Mouse (Mus musculus): ENCODE data around the gene Fam122a. TPM values are rescaled to one million over a fixed set of nuclear protein-coding genes. Genes with fewer than 3 reads are reported as not detected.

Gene Fam122a
- total and polyA plus RNA-seq, 2 experiments from 2014 or later: 3.9 to 55.1 TPM

DNA sequence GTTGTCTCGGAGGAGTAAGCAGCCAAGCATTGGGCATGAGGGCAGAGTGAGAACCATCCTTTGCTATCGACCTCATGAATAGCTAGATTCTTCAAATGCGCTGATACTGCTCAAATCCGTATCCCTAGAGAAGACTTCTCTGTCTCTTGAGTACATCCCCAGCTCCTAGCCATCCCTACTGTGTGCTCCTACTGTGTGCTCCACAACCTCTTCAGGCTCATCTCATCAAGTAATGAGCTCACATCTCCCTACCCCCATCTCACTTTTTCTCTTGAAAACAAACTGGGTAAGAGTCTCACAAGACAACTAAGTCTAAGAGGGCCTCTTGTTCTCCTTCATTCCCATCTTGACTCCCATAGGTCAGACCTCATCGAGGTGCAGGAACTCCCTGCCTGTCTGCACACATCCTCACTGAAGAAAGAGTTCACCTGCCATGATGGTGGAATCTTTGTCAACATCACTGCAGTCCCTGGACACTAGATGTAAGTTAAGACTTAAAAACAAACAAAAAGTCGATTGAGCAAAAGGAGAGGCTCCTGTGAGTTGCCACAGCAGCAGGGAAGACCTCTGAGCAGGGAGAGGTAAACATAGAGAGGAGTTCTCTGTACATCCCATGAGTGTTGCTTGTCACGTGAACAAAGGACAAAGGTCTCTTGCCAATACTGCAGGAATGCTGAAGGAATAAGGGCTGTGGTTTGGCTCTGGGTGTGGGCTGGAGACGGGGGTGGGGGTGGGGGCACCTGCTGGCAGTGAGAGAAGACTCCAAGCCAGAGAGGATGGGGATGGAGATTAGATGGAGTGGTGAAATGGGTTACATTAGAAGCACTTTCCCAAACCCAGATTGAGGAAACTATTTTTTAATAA is 9.5 kb upstream of the Fam122a start:
- H3K4me2 ChIP-seq (ENCODE audit: low read depth, low read length): no peak overlapping the region
- 76% methylated on average over 8 of the region's 8 CpGs for WGBS
- H3K4me3 ChIP-seq (ENCODE audit: low read depth, low read length): no peak overlapping the region
- no peak for TF ChIP-seq EP300 (IDR thresholded peaks at IDR 0.05; ENCODE audit: low read depth)
- no peak for TF ChIP-seq CTCF (IDR thresholded peaks at IDR 0.05; ENCODE audit: low read depth)
- DNase-seq (ENCODE audit: low spot score) (no peak), ATAC-seq (ENCODE audit: insufficient read depth, low read depth) (no peak)
- no peak overlapping the region for H3K27ac ChIP-seq (ENCODE audit: low read depth)
- peaks cover 22% of the 10 kb centered on the region for H3K4me1 ChIP-seq (ENCODE audit: control insufficient read depth, insufficient read depth)
- no peak overlapping the region for H3K9ac ChIP-seq (replicated peaks; ENCODE audit: low read depth, low read length)
- no peaks in the 10 kb centered on the region for H3K36me3 ChIP-seq (replicated peaks; ENCODE audit: control insufficient read depth, insufficient read depth, low read length)
- no peaks in the 10 kb centered on the region for H3K27me3 ChIP-seq (ENCODE audit: control insufficient read depth, insufficient read depth, low read length)
- H3K9me3 ChIP-seq (replicated peaks; ENCODE audit: control insufficient read depth, low read length): no peaks in the 10 kb centered on the region

DNA sequence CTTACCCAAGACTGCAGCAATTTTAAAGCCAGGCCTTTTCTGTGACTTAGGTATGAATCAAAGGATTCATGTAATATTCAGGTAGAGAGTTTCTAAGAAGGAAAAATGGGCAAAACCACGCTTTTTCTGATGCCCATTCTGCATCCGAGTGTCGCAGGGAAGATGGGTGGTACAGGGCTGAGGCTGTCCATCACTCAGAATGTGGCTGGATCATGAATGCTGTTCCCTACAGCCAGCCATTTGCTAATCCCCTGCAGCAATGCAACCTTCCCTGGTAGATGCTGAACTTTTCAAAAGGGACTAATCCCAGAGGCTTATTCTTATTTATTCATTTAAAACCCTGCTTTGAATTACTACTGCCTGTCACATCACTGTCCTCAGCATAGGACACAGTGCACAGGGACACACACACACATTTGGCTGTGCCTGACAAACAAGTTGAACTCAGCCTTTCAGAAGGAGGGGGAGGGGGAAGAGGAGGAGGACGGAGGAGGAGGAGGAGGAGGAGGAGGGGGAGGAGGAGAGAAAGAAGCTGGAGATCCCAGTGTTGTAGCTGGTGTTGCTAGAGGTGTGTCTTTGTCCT is 7.5 kb upstream of the Fam122a start:
- Histone ChIP-seq H3K27ac (ENCODE audit: low read depth) (no peak overlapping the region), H3K4me1 (ENCODE audit: control insufficient read depth, insufficient read depth) (peaks cover 14% of the 10 kb centered on the region; the same call in 1 of the 2 replicates), H3K27me3 (ENCODE audit: control insufficient read depth, insufficient read depth, low read length) (no peaks in the 10 kb centered on the region), H3K4me2 (ENCODE audit: low read depth, low read length) (no peak overlapping the region), H3K9me3 (replicated peaks; ENCODE audit: control insufficient read depth, low read length) (no peaks in the 10 kb centered on the region), H3K9ac (replicated peaks; ENCODE audit: low read depth, low read length) (no peak overlapping the region), H3K4me3 (ENCODE audit: low read depth, low read length) (no peak overlapping the region), H3K36me3 (replicated peaks; ENCODE audit: control insufficient read depth, insufficient read depth, low read length) (no peaks in the 10 kb centered on the region)
- DNase-seq (ENCODE audit: low spot score) (no peak), ATAC-seq (ENCODE audit: insufficient read depth, low read depth) (no peak)
- TF ChIP-seq EP300 (IDR thresholded peaks at IDR 0.05; ENCODE audit: low read depth) (no peak), CTCF (IDR thresholded peaks at IDR 0.05; ENCODE audit: low read depth) (no peak)
- 70% methylated on average over 4 of the region's 4 CpGs for WGBS

DNA sequence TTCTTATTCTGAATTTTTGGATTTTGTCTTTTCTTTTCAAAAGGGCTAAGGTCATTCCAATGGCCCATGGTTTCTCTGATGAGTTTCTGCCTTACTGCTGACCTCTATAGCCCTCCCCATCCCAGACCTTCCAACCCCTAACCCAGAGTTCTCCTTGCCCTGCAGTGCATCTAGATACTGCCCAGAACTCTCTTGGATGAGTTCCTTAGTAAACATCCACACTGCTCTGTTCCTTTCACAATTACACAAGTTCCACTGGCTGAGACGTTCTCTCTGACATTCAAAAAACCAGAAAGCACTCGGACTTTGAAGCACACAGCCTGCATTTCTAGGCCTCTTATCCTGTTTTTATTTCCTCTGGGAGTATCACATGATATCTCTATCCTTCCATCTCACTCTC is 3.8 kb upstream of the Fam122a start:
- no peak for ATAC-seq (ENCODE audit: insufficient read depth, low read depth)
- 57% methylated on average over 2 of the region's 2 CpGs for WGBS
- peaks cover 8% of the 10 kb centered on the region for H3K4me1 ChIP-seq (ENCODE audit: control insufficient read depth, insufficient read depth)

DNA sequence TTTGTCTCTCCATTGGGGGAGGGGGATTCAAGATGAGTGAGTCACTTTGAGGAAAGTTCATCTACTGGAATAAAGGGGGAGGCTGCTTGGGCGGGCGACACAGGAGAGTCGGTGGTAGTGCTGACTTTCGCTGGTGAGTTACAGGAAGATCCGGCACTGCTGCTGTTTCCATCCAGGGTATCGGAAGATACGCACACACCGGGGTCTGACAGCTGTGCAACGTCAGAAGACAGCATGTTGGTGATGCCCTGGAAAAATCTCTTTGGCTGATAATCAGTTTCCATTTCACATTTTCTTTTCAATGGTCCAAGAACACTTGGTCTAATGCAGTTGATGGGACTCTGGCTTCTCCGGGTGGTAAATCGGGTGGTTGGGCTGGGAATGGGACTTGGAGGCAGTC is 695 bp downstream of the Fam122a start:
- DNase-seq (ENCODE audit: low spot score): peak; percentile 37
- Histone ChIP-seq H3K4me1 (ENCODE audit: control insufficient read depth, insufficient read depth) (peaks cover 16% of the 10 kb centered on the region), H3K27me3 (ENCODE audit: control insufficient read depth, insufficient read depth, low read length) (no peaks in the 10 kb centered on the region), H3K4me2 (ENCODE audit: low read depth, low read length) (peak overlapping the region; percentile 96), H3K36me3 (replicated peaks; ENCODE audit: control insufficient read depth, insufficient read depth, low read length) (no peaks in the 10 kb centered on the region), H3K4me3 (ENCODE audit: low read depth, low read length) (peak overlapping the region; percentile 92), H3K9me3 (replicated peaks; ENCODE audit: control insufficient read depth, low read length) (no peaks in the 10 kb centered on the region), H3K9ac (replicated peaks; ENCODE audit: low read depth, low read length) (peak overlapping the region; percentile 92), H3K27ac (ENCODE audit: low read depth) (peak overlapping the region; percentile 96)
- TF ChIP-seq EP300 (IDR thresholded peaks at IDR 0.05; ENCODE audit: low read depth) (no peak), CTCF (IDR thresholded peaks at IDR 0.05; ENCODE audit: low read depth) (no peak)
- WGBS: 1% methylated on average over 11 of the region's 11 CpGs
- ATAC-seq (ENCODE audit: insufficient read depth, low read depth): peak; percentile 4; the same call in 1 of the 2 replicates

More for the DNA sequence above, 3.8 kb upstream of the Fam122a start:
- DNase-seq (ENCODE audit: low spot score): no peak
- Histone ChIP-seq H3K9me3 (replicated peaks; ENCODE audit: control insufficient read depth, low read length) (no peaks in the 10 kb centered on the region), H3K27ac (ENCODE audit: low read depth) (no peak overlapping the region), H3K36me3 (replicated peaks; ENCODE audit: control insufficient read depth, insufficient read depth, low read length) (no peaks in the 10 kb centered on the region), H3K27me3 (ENCODE audit: control insufficient read depth, insufficient read depth, low read length) (no peaks in the 10 kb centered on the region), H3K9ac (replicated peaks; ENCODE audit: low read depth, low read length) (no peak overlapping the region), H3K4me2 (ENCODE audit: low read depth, low read length) (no peak overlapping the region), H3K4me3 (ENCODE audit: low read depth, low read length) (no peak overlapping the region)
- TF ChIP-seq CTCF (IDR thresholded peaks at IDR 0.05; ENCODE audit: low read depth) (no peak), EP300 (IDR thresholded peaks at IDR 0.05; ENCODE audit: low read depth) (no peak)

DNA sequence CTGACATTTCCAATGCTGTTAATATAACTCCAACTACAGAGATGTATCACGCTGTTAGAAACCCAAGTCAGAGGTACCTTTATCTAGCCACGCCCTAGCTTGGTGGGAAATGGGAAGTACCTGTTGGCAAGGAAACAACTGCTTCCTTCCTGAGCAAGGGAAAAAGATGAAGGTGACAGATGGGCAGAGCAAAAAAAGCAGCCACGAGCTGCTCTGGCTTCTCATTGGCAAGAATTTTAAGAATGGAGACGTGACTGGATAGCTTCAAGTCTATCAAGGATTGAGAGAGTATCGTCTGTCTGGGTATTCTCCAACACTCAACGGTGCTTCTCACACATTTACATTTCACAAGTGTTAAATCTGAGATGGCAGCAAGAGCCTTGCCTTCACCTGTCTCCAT is 1.9 kb downstream of the Fam122a start:
- H3K27me3 ChIP-seq (ENCODE audit: control insufficient read depth, insufficient read depth, low read length): no peaks in the 10 kb centered on the region
- no peak for TF ChIP-seq EP300 (IDR thresholded peaks at IDR 0.05; ENCODE audit: low read depth)
- TF ChIP-seq CTCF (IDR thresholded peaks at IDR 0.05; ENCODE audit: low read depth): no peak
- H3K4me1 ChIP-seq (ENCODE audit: control insufficient read depth, insufficient read depth): peaks cover 16% of the 10 kb centered on the region
- H3K9ac ChIP-seq (replicated peaks; ENCODE audit: low read depth, low read length): peak overlapping the region; percentile 20; the same call in 1 of the 2 replicates
- H3K9me3 ChIP-seq (replicated peaks; ENCODE audit: control insufficient read depth, low read length): no peaks in the 10 kb centered on the region
- H3K36me3 ChIP-seq (replicated peaks; ENCODE audit: control insufficient read depth, insufficient read depth, low read length): no peaks in the 10 kb centered on the region
- H3K4me3 ChIP-seq (ENCODE audit: low read depth, low read length): peak overlapping the region; percentile 18; the same call in 1 of the 2 replicates
- H3K4me2 ChIP-seq (ENCODE audit: low read depth, low read length): peak overlapping the region; percentile 96
- 42% methylated on average over 6 of the region's 6 CpGs for WGBS
- DNase-seq (ENCODE audit: low spot score): no peak
- no peak for ATAC-seq (ENCODE audit: insufficient read depth, low read depth)
- no peak overlapping the region for H3K27ac ChIP-seq (ENCODE audit: low read depth)
